Mouse (Mus musculus): Measurements from ENCODE around the gene Adgrb3.

GRCm38 (mm10) chr1:25828971-25829920 is at the start of gene Adgrb3:
- TF ChIP-seq CTCF (IDR thresholded peaks at IDR 0.05; ENCODE audit: low read depth) (no peak), EP300 (IDR thresholded peaks at IDR 0.05; ENCODE audit: low read depth) (no peak)

All from heart, postnatal 0 days (tissue).